Mouse (Mus musculus) midbrain, embryonic 13.5 days (tissue): ENCODE data around the gene Ccp110. TPM values are rescaled to one million over a fixed set of nuclear protein-coding genes. Genes with fewer than 3 reads are reported as not detected.

Source experiments
- ATAC-seq: fragments of 200-750 bp; cut with Nextera tagmentation; 2 replicates; pipeline ENCODE4 v1.8.0; 2017; ENCODE audit warnings: mild to moderate bottlenecking, moderate TSS enrichment, moderate library complexity
- H3K27ac ChIP-seq: fragments of 300-500 bp; sonication (generic); 2 replicates; pipeline ENCODE4 v1.5.1; 2015; ENCODE audit warnings: inconsistent platforms, mild to moderate bottlenecking, moderate library complexity
- H3K27me3 ChIP-seq: fragments of 300-500 bp; sonication (generic); 2 replicates; pipeline ENCODE4 v1.6.1; 2015; ENCODE audit warnings: mild to moderate bottlenecking, inconsistent platforms
- H3K36me3 ChIP-seq: fragments of 300-500 bp; sonication (generic); 2 replicates; pipeline ENCODE4 v1.6.1; 2015; ENCODE audit warnings: mild to moderate bottlenecking, inconsistent platforms
- H3K4me1 ChIP-seq: fragments of 300-500 bp; sonication (generic); replicated peaks from 2 replicates; pipeline ENCODE4 v1.6.1; 2015; ENCODE audit warnings: inconsistent platforms
- H3K4me2 ChIP-seq: fragments of 300-500 bp; sonication (generic); replicated peaks from 2 replicates; pipeline ENCODE4 v1.6.1; 2015; ENCODE audit warnings: moderate library complexity, mild to moderate bottlenecking, inconsistent platforms
- H3K4me3 ChIP-seq: fragments of 300-500 bp; sonication (generic); replicated peaks from 2 replicates; pipeline ENCODE4 v1.5.1; 2015; ENCODE audit warnings: mild to moderate bottlenecking, inconsistent platforms
- H3K9ac ChIP-seq: fragments of 300-500 bp; sonication (generic); replicated peaks from 2 replicates; pipeline ENCODE4 v1.6.1; 2015; ENCODE audit warnings: mild to moderate bottlenecking, inconsistent platforms
- H3K9me3 ChIP-seq: fragments of 300-500 bp; sonication (generic); 2 replicates; pipeline ENCODE4 v1.6.1; 2016; ENCODE audit warnings: mild to moderate bottlenecking, inconsistent platforms
- WGBS: fragments of 180-500 bp; shearing (Covaris S2); methylation state at CpG from one replicate; pipeline ENCODE4 v1.1.7; 2015; 5-methylcytosine and 5-hydroxymethylcytosine counted together
- polyA plus RNA-seq: library from polyadenylated mRNA; unstranded; fragments of >200 nt; fragmentation: Nextera tagmentation; extraction: Ambion mirVana; gene quantifications from 2 replicates; pipeline ENCODE4 v1.2.1, GENCODE M21; 2015

Gene Ccp110
- polyA plus RNA-seq, 1 experiment from 2014 or later, result 37.4 TPM

DNA sequence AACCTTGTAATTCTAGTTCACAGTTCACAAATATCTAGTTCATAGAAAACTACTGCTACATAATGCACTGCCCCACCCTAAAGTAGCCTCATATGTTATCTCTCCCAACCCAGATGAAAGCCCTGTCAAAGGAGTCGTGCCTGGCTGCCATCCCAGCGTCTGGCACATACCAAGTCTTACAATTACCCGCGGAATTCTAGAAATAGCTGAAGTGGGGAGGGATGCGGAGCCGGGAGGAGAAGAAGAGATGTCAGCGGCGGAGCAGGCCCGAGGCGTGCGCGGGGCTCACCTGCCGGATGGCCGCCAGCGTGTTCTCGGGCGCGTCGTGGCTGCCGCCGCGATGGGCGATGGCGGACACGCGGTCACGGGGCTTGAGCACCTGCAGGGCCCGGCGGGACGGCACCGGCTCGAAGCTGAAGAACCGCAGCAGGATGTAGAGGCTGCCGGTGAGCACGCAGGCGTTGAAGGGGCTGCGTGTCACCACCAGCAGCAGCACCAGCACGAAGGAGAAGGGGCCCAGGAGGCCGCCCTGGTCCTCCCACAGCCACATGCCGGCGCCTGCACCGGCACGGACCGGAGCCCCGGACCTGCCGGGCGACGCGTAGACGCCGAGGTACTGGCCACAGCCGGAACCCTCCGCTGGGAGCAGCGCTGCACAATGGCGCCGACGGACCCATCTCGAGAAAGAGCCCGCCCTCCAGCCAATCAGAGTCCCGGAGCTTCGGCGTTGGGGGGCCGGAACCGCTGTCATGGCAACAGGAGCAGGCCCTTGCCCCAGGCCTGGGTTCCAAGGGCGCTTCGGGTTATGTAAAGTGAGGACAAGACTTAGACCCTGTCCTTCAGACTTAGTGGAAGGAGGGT, 7.0 kb upstream of the Ccp110 start, which contains the start of gene Gde1:
TSS of gene Gde1 (minus strand) at position 678 of the 861 bp plus-strand sequence.
- WGBS, result under 1% methylated on average over 66 of the region's 66 CpGs
- ATAC-seq, result peak; percentile 96

DNA sequence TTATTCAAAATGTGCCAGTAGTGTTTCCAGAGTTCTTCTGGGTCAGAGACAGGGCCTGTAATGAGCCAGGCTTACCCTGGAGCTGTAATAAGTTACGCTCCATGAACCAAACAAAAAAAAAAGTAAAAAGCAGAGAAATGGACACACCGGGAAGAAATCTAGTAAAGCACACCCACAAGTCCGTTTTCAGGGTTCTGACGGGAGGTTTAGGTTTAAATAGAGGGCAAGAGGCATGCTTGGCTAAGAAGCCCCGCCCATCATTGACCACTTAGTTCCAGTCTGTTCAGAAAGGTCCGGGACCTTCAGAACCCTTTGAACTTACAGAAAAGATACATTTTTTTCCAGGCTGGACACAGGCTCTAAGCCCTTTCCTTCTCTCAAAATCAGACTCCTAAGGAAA, 6.3 kb upstream of the Ccp110 start:
- Histone ChIP-seq H3K4me3 (peak overlapping the region; percentile 97), H3K9me3 (no peaks in the 10 kb centered on the region), H3K4me2 (peak overlapping the region; percentile 71), H3K9ac (peak overlapping the region; percentile 96; the same call in 1 of the 2 replicates), H3K27me3 (no peaks in the 10 kb centered on the region), H3K4me1 (peaks cover 33% of the 10 kb centered on the region), H3K27ac (peak overlapping the region; percentile 95; the same call in 1 of the 2 replicates), H3K36me3 (peaks cover 14% of the 10 kb centered on the region; the same call in 1 of the 2 replicates)
- 23% methylated on average over 6 of the region's 6 CpGs for WGBS
- peak; percentile 17 for ATAC-seq

More for the DNA sequence above, 7.0 kb upstream of the Ccp110 start, which contains the start of gene Gde1:
- peaks cover 37% of the 10 kb centered on the region for H3K4me1 ChIP-seq
- peak within 1 kb of the TSS; percentile 97 for H3K4me3 ChIP-seq
- H3K9me3 ChIP-seq, result no peaks in the 10 kb centered on the region
- H3K27ac ChIP-seq, result peak within 1 kb of the TSS; percentile 95
- peak within 1 kb of the TSS; percentile 96 for H3K9ac ChIP-seq
- no peaks in the 10 kb centered on the region for H3K27me3 ChIP-seq
- peak within 1 kb of the TSS; percentile 71 for H3K4me2 ChIP-seq
- H3K36me3 ChIP-seq, result peaks cover 14% of the 10 kb centered on the region; the same call in 1 of the 2 replicates

DNA sequence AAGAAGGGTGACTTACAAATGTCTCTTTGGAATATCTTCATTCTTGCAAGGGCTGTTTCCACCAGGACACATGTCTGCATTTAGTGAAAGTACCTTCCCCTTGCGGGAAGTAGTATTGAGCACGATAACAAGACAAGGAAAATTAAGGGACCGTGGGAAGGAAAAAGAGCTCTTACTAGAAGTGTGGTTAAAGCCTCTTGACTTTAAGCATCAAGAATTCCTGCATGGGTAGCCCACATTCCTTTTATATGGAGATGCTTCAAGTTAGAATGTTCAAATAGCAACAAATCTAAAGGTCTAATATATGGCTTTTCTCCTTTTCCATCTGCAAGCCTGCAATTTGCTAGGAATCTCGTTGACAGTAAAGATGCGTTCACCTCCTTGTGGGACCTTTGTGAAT, 5.9 kb upstream of the Ccp110 start:
- no peak for ATAC-seq
- Histone ChIP-seq H3K4me2 (no peak overlapping the region), H3K9me3 (no peaks in the 10 kb centered on the region), H3K27me3 (no peaks in the 10 kb centered on the region), H3K36me3 (peaks cover 14% of the 10 kb centered on the region; the same call in 1 of the 2 replicates), H3K27ac (no peak overlapping the region), H3K9ac (no peak overlapping the region), H3K4me3 (no peak overlapping the region), H3K4me1 (peaks cover 33% of the 10 kb centered on the region)
- 86% methylated on average over 5 of the region's 5 CpGs for WGBS

DNA sequence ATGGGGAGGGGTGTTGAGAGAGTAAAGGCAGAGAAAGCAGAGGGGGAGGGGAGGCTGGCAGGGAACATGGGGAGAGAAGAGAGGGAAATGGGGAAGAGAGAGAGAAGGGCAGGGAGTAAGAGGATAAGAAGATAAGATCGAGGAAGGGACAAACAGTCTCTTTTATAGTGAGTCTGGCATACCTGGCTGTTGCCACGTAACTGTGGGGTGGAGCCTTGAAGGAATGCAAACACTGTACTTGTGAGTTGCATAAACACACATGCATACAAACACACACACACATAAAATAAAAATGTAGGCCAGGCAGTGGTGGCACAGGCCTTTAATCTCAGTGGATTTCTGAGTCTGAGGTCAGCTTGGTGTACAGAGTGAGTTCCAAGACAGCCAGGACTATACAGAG, 5.1 kb upstream of the Ccp110 start:
- ATAC-seq, result no peak
- H3K9me3 ChIP-seq, result no peaks in the 10 kb centered on the region
- H3K4me2 ChIP-seq, result no peak overlapping the region
- H3K27me3 ChIP-seq, result no peaks in the 10 kb centered on the region
- no peak overlapping the region for H3K9ac ChIP-seq
- H3K4me1 ChIP-seq, result peaks cover 31% of the 10 kb centered on the region
- 79% methylated on average over 2 of the region's 2 CpGs for WGBS
- H3K27ac ChIP-seq, result no peak overlapping the region
- H3K36me3 ChIP-seq, result peaks cover 7% of the 10 kb centered on the region; the same call in 1 of the 2 replicates
- H3K4me3 ChIP-seq, result no peak overlapping the region

DNA sequence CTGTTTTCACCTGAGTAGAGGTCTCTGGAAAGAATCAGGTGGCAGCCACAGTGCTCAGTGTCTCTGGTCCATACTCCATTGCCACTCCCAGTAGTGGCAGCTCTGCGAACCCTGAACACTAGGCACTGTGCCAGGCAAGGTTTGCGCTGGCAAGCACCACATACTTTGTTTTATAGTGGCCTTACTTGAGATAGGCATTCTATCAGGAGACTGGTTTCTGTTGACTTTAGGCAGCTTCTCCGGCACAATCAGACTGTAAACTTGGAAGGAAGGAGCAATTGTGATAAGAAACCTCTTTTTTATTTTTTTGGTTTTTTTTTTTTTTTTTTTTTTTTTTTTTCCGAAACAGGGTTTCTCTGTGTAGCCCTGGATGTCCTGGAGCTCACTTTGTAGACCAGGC, 4.3 kb upstream of the Ccp110 start:
- H3K4me3 ChIP-seq, result no peak overlapping the region
- no peak overlapping the region for H3K9ac ChIP-seq
- no peak for ATAC-seq
- peaks cover 28% of the 10 kb centered on the region for H3K4me1 ChIP-seq
- H3K4me2 ChIP-seq, result no peak overlapping the region
- no peak overlapping the region for H3K27ac ChIP-seq
- H3K27me3 ChIP-seq, result no peaks in the 10 kb centered on the region
- peaks cover 3% of the 10 kb centered on the region; the same call in 1 of the 2 replicates for H3K36me3 ChIP-seq
- WGBS, result 93% methylated on average over 4 of the region's 4 CpGs
- H3K9me3 ChIP-seq, result no peaks in the 10 kb centered on the region

DNA sequence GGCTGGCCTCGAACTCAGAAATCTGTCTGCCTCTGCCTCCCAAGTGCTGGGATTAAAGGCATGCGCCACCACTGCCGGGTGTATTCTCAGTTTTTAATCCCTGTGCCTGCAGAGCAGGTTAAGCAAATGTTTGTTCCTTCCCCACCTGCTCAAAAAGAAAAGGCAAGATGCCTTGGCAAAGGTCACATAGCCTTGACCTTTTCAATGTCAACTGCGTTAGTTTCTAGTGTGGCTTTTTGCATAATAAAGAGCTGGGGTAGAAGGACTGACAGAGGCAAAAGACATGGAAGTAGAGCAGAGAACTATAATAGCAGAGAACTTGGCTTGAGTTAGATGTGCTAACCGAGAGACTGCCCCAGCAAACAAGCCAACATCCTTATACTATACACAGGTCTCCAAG, 1.6 kb upstream of the Ccp110 start:
- peaks cover 5% of the 10 kb centered on the region for H3K36me3 ChIP-seq
- WGBS, result 60% methylated on average over 5 of the region's 5 CpGs
- H3K9ac ChIP-seq, result no peak overlapping the region
- H3K4me1 ChIP-seq, result peaks cover 20% of the 10 kb centered on the region
- no peaks in the 10 kb centered on the region for H3K9me3 ChIP-seq
- no peak overlapping the region for H3K4me3 ChIP-seq
- H3K27me3 ChIP-seq, result no peaks in the 10 kb centered on the region
- no peak for ATAC-seq
- H3K4me2 ChIP-seq, result no peak overlapping the region
- no peak overlapping the region for H3K27ac ChIP-seq

DNA sequence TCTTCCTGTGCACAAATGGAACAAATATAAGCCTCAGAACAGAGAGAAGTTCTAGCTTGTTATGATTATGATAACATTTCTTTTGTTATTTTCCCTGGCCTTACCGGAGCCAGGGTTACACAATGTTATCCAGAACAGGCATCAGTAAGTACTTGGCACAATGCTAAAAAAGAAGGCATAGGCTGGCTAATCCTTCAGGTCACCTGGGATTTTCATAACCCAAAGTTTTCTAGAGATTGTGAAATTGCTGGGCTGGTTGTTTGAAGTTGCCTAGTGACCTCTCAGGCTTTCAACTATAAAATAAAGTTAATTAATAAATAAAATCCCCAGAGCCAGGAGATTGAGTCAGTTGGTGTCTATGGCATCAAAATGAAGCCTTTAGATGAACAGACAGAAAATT, 2.5 kb downstream of the Ccp110 start:
- no peak overlapping the region for H3K9ac ChIP-seq
- H3K27me3 ChIP-seq, result no peaks in the 10 kb centered on the region
- 94% methylated on average over 1 of the region's 1 CpGs for WGBS
- H3K9me3 ChIP-seq, result no peaks in the 10 kb centered on the region
- H3K4me2 ChIP-seq, result no peak overlapping the region
- H3K36me3 ChIP-seq, result peaks cover 17% of the 10 kb centered on the region
- no peak overlapping the region for H3K27ac ChIP-seq
- no peak for ATAC-seq
- peaks cover 15% of the 10 kb centered on the region for H3K4me1 ChIP-seq
- H3K4me3 ChIP-seq, result no peak overlapping the region

DNA sequence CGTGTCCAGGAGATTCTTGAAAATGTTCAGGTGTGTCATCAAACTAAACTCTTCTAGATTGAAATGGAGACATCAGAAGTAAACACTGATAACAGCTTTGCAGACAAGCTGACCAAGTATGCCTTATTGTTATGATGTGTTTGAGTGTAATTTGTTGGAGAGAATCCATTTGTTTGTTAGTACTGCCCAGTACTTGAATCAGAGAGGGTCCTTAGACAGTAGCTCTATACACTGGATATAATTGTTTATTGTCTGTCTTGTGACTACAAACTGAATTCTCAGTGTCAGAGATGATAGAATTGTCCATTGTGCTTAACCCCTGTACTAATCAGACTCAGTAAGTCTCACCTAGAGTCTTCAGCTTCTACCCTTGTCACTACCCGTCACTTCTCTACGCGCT, 5.7 kb downstream of the Ccp110 start:
- Histone ChIP-seq H3K9me3 (no peaks in the 10 kb centered on the region), H3K27me3 (no peaks in the 10 kb centered on the region), H3K4me3 (no peak overlapping the region), H3K36me3 (peaks cover 39% of the 10 kb centered on the region), H3K4me2 (no peak overlapping the region), H3K9ac (no peak overlapping the region), H3K4me1 (peaks cover 13% of the 10 kb centered on the region), H3K27ac (no peak overlapping the region)
- 98% methylated on average over 4 of the region's 4 CpGs for WGBS
- no peak for ATAC-seq

DNA sequence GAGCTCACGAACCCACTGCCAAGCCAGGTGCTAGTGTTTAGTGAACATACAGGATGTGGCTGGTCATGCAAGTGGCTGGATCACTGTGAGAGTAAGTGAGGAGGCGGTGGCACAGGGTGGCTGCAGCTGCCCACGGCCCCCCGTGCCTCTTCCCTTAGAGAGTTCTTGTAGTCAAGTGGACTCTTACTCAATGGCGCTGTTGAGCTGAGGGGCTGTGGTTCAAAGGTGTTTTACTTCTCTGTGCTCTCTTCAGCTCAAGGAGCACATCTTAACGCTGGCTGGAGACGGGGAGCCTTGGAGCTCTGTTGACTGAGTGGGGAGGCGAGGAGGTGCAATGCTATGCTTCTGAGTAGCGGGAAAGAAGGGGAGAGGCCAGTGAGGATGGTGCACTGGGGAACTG, 11.6 kb downstream of the Ccp110 start:
- no peak for ATAC-seq
- Histone ChIP-seq H3K4me2 (no peak overlapping the region), H3K9ac (no peak overlapping the region), H3K36me3 (peaks cover 75% of the 10 kb centered on the region), H3K9me3 (no peaks in the 10 kb centered on the region), H3K27me3 (no peaks in the 10 kb centered on the region), H3K4me3 (no peak overlapping the region), H3K4me1 (no peaks in the 10 kb centered on the region), H3K27ac (no peak overlapping the region)
- 91% methylated on average over 9 of the region's 9 CpGs for WGBS

DNA sequence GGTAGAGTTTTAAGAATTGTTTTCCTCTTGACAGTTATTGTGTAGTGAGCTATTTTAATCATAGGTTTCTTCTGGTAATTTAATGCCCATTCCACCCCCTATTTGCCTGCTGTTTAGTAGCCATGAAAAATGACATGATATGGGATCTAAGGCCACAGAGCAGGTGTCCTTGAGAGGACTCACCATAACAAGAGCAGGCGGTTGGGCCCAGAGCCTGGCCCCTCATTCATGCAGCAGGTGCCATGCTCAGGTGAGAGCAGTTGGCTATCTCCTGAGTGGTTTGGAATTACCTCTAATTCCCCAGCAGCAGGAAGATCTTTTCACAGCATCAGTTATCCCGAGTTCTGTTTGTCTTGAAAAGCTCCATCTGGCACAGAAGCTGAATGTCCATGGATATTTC, 13.1 kb downstream of the Ccp110 start:
- H3K36me3 ChIP-seq, result peaks cover 85% of the 10 kb centered on the region

DNA sequence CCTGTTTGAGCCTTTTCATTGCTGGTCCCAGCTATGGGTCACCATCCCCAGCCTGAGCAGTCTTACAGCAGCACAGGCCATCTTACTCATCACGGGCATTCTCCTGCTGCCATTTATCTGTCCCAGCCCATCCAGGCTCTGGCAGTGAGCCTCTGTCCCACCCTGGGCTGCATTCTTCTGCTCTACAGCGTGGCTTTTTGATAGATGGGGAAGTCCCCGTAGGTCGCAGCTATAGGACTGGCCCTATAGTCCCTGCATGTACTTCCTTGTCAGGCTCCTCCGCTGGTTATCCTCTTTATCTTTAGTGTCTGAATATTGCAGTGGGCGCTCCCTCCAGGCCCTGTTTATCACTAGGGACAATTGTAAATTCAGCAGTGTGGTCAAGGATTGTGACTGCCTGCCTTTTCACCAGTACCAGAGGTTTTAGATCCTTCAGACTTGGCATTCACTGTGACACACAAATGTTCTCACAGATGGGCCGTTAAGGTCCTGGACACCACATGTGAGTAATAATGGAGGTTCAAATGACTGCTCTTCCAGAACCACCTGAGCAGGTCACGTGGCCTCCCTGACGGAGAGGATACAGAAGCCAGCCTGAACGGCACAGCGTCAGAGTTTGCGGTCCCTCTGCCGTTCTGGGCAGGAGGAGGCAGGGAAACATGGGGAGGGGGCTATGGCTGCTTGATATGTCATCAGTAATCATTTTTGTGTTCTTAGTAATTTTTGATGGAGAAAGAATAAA, 16.7 kb downstream of the Ccp110 start:
- no peak overlapping the region for H3K9ac ChIP-seq
- H3K27me3 ChIP-seq, result no peaks in the 10 kb centered on the region
- H3K9me3 ChIP-seq, result no peaks in the 10 kb centered on the region
- 97% methylated on average over 13 of the region's 13 CpGs for WGBS
- H3K4me1 ChIP-seq, result no peaks in the 10 kb centered on the region
- no peak for ATAC-seq
- H3K36me3 ChIP-seq, result peaks cover 90% of the 10 kb centered on the region
- no peak overlapping the region for H3K4me2 ChIP-seq
- H3K27ac ChIP-seq, result no peak overlapping the region
- H3K4me3 ChIP-seq, result no peak overlapping the region

More for the DNA sequence above, 13.1 kb downstream of the Ccp110 start:
- no peak overlapping the region for H3K27ac ChIP-seq
- H3K9me3 ChIP-seq, result no peaks in the 10 kb centered on the region
- WGBS, result 88% methylated on average over 2 of the region's 2 CpGs
- no peak overlapping the region for H3K9ac ChIP-seq
- H3K4me2 ChIP-seq, result no peak overlapping the region
- no peak for ATAC-seq
- no peaks in the 10 kb centered on the region for H3K4me1 ChIP-seq
- H3K27me3 ChIP-seq, result no peaks in the 10 kb centered on the region
- no peak overlapping the region for H3K4me3 ChIP-seq

DNA sequence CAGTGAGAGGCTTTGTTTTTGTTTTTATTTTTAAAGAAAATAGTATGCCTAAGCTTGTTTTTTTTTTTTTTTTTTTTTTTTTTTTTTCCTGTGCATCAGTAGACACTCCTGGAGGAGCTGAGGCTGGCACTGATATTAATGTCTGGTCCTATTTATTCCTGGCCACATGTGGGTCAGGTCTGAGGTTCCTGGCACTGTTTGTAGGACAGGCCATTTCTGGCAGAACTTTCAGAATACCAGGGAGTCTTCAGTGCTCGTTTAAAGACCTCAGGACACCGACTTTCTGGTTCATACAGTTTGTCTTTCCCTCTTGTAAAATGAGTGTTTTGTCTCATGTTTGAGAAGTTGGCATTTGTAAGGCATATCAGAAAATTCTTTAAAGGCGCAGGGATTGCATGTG, 19.4 kb downstream of the Ccp110 start:
- no peak overlapping the region for H3K4me3 ChIP-seq
- no peak overlapping the region for H3K27ac ChIP-seq
- H3K4me2 ChIP-seq, result no peak overlapping the region
- no peak for ATAC-seq
- no peaks in the 10 kb centered on the region for H3K9me3 ChIP-seq
- H3K36me3 ChIP-seq, result peaks cover 84% of the 10 kb centered on the region
- WGBS, result 96% methylated on average over 3 of the region's 3 CpGs
- H3K4me1 ChIP-seq, result no peaks in the 10 kb centered on the region
- H3K9ac ChIP-seq, result no peak overlapping the region
- H3K27me3 ChIP-seq, result no peaks in the 10 kb centered on the region
